Mouse (Mus musculus): Measurements from ENCODE around the gene Rnf144b.

Rnf144b gene

DNA sequence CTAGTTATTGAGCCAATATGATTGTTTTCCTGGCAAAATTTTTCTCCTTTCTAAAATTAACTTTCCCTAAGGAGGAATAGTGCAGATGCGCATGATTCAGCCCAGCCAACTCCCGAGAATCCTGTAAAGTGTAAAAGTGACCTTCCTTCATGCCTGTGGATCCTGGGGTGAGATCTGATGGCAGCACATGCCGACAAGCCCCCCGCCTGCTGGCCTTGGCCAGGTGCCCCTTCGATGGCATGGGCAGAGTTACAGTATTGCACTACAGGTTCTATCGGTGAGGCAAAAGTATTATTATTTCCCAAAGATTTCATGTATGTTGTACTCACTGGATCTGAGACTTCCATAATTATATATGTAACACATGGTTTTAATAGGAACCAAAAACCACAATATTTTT, 2.5 kb downstream of the Rnf144b start:
- DNase-seq (ENCODE audit: low spot score in 2 of 2), result no peak

DNA sequence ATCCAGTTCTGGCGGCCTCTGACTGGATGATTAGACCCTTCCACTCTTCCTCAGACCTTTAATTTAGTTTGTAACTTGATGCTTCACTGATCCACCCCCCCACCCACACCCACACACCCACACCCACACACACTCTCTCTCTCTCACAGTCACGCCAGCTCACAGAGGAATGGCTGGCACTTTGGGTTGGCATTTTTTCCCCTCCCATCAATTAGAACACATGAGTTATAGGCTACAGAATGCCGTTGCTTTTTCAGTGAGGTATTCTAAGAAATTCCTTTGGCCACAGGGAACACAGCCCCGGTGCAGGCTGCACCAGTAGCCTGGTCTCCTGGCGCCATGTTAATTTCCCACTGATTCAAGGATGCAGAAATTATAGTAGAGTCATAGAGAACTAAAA, 3.1 kb downstream of the Rnf144b start:
- no peak for DNase-seq (ENCODE audit: low spot score in 2 of 2)

DNA sequence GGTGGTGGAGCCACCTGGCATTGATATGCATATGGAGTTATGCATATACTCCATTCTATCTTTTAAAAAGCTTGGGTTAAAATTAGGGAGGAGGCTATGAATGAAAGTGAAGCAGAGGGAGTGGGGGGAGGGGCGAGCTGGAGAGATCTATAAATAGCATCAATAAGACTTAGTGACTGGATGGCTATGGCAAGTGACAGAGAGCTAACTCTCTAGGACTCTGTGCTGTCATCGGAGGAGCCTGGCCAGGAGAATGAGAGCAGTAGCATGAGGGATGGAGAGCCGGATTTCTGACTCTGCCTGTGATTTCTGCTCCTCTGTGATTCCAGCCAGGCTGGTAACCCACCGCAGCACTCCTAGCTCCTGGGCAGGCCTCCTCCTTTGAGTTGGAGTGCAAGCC, 6.6 kb downstream of the Rnf144b start:
- no peak for DNase-seq (ENCODE audit: low spot score in 2 of 2)

DNA sequence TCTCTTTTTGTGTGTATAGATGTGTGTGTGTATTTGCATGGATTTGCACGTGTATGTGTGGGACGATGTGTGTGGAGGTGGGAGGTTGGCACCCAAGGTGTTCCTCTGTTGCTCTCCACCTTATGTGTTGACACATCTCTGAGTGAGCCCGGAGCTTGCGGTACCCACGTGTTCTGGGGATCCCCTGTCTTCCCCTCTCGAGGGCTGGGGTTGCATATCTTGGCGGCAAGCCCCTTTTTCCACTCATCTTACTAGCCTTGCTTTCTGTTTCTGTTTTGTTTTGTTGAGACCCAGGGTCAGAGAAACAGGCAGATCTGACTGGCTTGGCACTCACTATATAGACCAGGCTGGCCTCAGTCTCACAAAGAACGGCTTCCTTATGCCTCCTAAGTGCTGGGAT, 10.6 kb downstream of the Rnf144b start:
- no peak for DNase-seq (ENCODE audit: low spot score in 2 of 2)

DNA sequence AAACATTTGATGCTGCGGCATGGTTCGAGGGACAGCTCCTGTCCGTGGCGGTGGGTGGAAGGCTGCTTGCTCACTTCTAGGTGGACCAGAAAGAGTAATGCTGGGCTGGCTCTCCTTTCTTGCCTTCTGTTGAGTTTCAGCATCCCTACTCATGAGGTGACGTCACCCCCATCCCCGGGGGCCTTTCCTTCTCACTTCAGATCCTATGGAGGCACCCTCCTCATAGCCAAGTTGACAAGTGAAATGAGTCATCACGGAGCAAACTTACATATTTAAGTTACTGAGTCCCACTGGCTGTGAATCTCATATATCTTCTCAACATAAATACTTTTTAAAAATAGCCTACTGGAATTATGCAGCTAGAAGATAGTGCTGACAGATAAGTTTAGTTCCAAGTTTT, 12.4 kb downstream of the Rnf144b start:
- peak in 1 of 2 experiments; percentile 43 for DNase-seq (ENCODE audit: low spot score in 2 of 2)

DNA sequence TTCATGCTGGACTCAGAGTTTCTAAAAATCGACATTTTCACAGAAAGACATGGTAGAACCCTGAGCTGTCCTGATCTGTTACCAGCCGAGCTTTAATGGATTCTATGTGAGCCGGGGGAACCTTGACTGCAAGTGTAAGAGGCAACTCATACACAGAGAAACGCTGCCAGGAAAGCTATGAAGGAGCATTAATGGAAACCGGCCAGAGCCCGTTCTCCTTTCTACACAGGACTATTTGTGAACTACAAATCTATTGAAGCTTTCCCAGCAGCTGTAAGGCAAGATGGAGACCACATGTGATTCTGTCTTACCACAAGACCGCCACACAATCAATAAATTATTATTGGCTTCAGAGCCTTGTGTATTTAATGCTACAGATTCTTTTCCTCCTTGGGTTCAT, 13.3 kb downstream of the Rnf144b start:
- DNase-seq (ENCODE audit: low spot score in 2 of 2), result no peak

DNA sequence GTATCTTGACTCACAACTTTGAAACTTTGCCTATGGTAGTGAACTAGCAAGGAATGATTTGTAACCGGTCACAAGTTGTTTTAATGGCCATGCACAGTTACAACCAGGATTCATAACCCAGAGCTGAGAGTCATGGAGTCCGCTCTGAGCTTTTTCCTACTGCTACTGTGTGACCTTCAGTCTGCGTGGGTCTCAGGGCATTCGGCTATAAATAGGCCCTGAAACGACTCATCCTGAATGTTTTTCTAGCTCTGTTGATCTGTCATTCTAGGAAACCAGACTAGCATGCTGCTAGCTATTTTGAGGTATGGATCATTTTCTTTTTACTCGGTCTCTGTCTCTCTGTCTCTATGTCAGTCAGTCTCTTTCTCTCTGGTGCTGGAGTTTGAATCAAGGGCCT, 20.3 kb downstream of the Rnf144b start:
- no peak for DNase-seq (ENCODE audit: low spot score in 2 of 2)

DNA sequence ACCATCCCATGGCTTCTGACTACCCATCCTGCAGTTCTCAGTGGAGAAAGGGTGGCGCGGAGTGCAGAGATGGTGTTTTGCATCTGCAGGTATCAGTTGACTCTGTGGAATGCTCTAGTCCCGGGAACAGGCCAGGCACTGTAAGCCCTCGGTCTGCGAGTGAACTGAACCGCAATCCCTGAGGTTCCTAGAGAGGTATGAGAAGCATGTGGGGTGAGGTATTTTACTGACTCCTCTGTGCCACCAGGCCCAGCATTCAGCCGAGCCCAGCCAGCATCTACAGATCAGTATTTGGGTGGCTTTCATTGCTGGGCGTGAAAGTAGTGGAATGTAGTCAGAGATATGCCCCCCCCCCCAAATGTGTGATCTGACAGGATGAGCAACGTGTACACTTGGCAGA, 23.5 kb downstream of the Rnf144b start:
- no peak for DNase-seq (ENCODE audit: low spot score in 2 of 2)

DNA sequence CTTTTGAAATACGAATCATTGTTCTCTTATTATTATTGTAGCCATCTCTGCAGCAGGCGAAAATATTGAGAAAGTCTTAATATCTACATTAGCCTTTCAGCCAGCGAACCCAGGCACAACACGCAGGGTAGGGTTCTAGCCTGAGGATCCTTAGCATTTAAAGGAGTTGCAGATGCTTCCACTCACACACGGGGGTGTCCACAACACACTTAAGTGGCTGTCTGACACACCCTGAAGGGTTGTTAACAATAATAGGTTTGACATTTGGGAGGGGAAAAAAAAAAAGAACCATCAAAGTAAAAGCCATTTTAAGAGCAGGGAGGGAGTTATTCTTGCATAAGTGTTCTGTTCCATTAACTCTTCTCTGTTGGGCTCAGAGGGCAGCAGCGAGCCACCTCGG, 23.9 kb downstream of the Rnf144b start:
- DNase-seq (ENCODE audit: low spot score in 2 of 2), result no peak

DNA sequence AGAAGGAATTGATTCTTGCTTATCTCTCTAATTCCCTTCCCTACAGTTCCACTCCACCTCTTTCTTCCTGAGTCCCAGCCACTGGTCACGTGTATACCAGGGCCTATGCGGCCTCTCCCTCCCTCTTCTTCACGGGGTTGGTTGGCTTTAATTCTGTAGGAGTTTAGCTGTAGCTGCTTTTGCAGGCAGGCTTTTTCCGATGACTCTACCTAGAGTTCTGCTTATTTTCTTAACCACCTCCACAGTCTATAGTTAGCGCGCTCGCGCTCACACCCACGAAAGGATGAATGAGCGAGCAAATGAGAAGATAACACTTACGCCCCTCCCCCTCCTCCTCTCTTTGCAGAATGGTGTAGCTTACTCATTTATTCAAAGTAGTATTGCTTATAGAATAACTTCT, 26.1 kb downstream of the Rnf144b start:
- peak; percentile 49 to 69 for DNase-seq (ENCODE audit: low spot score in 2 of 2)

DNA sequence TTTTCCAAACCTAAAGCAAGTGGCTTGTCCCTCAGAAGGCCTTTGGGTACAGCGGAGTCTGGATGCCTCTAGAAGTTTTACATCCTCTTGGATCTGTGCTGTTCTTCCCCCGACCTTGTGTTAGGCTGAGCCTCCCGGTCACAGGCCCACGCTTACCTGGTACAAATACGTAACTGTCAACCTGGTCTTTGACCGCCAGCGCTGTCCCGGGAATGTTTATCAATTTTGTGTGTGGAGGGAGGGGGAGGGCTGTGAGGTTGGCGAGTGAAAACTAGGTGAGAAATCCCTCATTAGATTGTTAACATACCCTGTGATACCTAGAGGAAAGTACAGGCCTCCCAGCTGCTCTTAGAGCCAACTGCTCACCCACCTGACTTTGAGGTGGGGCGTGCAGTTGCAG, 27.5 kb downstream of the Rnf144b start:
- DNase-seq (ENCODE audit: low spot score in 2 of 2), result no peak

DNA sequence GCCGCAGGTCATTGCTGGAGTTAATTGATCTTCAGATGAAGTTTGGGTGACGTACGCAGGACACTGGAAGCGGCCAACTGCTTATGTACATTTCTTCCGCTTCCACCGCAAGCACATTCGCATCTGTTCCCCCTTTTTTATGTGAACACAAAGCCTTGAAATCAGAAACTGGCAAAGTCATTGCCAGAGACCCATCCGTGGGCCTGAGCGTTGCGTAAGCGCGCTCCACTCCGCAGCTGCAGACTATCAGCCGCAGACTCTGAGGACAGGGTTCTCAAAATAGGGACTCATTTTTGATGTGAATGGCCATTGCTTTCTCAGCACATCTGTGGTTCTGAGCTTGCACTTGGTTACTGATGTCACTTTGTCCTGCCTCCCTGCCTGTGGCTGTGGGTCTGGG, 28.6 kb downstream of the Rnf144b start:
- no peak for DNase-seq (ENCODE audit: low spot score in 2 of 2)

DNA sequence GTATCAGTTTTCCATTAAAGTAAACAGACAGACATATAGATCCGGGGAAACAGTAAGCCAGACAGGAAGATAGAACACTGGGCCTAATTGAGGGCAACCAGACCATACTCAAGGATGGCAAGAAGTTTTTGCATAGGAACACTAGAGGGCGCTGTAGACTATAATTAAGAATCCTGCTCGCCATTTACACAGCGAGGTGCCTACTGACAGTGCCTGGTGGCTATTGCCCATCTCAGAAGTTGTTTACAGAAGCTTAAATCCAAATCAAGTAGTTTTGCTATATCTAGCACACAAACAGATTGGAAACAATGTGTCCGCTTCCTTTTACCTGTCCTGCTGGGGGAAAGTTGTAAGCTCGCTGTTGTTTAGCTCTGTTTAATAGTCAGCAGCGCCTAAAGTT, 29.9 kb downstream of the Rnf144b start:
- DNase-seq (ENCODE audit: low spot score in 2 of 2), result no peak

DNA sequence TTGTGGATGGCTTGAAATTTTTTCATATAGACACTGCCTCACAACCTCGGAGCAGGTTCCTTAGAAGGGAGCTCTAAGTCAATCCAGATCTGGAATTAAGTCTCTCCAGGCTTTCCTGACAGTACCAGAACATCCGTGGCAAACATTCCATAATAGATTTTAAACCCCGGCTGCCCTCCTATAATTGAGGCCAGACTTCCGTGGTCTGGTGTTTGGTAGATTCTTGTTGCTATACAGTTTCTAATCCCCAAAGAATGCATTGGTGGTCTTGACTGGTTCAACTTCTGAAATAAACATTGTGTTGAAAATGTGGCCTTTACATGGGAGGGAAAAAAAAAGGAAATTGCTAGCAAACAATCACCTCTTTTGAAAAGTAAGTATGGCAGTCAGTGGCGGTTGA, 30.8 kb downstream of the Rnf144b start:
- no peak for DNase-seq (ENCODE audit: low spot score in 2 of 2)

DNA sequence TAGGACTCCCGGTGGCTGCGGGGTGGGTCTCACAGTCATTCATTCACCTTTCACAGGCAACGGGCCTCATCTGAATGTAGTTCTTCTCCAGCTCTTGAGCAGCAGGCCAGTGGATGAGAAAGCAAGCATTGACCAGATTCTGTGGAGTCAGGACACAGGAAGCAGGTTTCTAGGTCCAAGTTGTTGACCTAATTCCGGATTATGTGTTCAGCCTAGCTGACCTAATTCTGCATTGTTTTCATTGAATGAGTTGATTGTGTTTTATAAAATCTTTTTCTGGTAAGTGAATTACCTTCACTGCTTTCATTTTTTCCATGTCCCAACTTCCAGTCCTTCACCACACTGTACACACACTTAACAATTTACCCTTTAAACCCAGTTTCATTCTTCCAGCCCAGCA, 32.4 kb downstream of the Rnf144b start:
- DNase-seq (ENCODE audit: low spot score in 2 of 2), result no peak

DNA sequence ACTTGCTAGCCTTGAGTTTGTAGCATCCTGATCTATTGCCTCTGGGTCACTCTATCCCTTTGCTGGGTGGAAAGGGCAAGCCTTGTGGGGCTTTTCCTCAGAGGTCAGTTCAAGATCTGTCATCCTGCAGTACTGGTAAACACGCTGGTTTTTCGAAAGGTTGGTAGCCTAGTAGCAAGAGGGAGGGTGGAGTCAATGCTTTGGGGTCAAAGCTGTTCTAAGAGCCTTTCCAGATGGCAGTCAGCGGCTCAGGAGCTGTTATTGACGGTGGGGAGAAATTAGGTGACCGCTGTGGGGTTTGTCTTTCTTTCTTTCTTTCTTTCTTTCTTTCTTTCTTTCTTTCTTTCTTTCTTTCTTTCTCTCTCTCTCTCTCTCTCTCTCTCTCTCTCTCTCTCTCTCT, 34.4 kb downstream of the Rnf144b start:
- DNase-seq (ENCODE audit: low spot score in 2 of 2), result no peak

DNA sequence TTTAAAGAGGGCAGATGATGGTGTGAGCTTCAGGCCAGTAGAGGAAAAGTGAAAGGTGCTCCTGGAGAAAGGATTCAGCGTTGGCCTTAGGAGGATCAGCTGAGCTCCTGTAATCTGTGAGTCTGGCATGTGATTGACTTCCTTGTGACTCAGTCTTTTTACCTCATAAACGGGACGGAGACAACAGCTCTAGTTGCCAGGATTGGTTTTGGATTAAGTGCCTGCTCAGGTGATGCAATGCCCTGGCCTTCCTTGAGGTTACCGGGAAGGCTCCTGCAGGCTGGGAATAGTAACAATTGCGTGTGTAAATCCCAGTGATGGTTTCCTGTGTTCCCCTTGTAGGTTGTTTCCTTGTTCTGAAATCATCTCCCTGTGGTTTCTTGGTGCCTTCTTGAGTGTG, 39.5 kb downstream of the Rnf144b start:
- DNase-seq (ENCODE audit: low spot score in 2 of 2), result no peak

DNA sequence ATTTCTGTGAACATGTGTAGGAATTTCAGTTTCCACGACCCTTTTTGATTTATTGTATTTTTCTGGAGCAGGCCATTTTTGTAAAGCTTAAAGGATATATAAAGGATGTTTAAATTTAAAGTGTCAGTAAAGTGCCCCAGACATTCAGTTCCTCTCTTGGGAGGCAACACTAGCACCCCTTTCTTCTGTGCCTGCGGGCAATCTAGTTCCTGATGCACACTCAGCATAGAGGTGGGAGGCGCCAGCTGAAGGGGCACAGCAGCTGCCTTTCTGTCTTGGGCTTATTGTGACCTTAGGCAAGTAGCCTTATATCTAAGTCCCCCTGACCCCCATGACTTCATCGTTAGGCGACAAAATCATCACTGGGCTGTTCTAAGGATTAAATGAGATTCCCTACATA, 42.3 kb downstream of the Rnf144b start:
- DNase-seq (ENCODE audit: low spot score in 2 of 2), result no peak

DNA sequence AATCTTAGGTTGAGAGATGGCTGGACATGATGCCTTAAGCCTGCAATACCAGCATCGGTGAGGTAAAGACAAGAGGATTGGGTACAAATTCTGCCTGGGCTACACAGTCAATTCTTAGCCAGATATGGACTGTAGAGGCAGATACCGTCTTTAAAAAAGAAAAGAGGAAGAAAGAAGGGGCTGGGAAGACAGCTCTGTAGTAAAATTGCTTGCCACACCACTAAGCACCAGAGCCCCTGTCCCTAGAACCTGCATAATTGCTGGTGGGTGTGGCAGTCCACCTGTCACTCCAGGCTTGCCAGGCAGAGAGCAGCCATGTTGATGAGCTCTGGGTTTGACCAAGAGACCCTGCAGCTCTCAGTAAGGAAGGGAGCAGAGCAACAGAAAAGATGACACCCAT, 42.8 kb downstream of the Rnf144b start:
- DNase-seq (ENCODE audit: low spot score in 2 of 2), result no peak

DNA sequence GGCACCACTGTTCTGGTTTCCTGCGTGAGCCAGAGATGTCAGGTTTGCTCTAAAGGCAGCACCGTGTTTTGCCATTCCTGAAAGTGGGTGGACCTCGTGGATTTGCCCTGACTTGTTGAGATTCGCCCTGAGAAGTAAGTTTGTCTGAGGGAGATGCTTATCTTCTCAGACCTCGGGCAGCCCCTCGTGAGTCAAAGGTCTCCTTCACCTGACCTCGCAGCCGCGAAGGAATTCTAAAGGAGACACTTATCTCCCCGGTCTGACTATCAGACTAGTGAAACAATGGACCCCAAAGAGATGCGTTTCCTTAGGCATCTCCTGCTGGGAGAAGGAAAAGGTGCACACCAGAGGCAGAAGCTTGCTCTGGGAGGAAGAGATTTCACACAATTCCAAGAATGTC, 46.0 kb downstream of the Rnf144b start:
- no peak for DNase-seq (ENCODE audit: low spot score in 2 of 2)

DNA sequence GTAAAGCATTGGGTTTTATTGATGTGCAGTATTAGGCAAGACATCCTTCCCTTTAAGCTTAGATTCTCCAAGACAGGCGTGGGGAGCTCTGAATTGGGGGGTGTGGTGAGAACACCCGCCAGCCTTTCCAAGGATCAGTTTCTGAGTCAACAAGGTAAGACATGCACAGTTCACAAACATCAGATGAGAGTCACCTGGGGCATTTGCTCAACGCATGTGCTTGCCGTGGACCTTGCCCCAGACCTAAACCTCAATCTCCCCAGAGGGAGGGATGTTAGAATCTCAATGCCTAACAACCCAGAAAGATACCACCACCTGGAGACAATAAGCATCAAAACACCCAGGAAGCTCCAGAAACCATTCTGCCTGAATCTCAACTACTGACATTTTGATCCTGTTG, 47.6 kb downstream of the Rnf144b start:
- no peak for DNase-seq (ENCODE audit: low spot score in 2 of 2)

DNA sequence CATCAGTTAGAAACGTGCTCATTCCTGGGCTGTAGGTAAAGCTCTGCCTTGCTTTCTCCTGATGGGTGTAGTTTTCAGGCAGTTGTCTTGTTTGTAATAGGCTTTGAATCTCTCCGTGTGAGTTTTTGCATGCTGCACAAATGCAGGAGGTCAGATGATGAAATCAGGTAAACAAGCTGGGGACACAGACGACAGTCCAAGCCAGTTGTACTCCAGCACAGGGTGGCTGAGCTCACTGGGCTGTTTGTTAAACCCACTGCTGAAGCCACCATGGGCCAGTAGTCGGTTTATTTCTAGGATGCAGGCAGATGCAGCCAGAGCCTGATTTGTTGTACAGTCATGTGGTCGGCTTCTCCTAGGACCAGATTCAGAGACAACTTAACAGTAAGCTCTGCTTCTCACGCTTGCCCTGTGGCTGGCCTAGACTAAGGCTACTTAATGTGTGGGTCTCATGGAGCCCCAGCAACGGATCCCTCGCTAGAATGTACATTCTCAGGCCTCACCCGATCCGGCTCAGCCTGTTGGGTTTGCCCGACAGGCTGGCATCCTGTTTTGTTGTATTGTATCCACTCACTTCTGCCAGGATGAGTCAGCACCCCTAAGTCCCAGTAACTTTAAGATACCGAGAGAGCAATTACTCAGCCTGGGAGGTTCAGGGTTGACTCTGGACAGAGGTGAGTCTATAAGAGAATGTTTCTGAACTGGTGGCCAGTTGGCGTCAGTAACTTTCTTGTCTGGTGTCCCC, 48.5 kb downstream of the Rnf144b start:
- DNase-seq (ENCODE audit: low spot score in 2 of 2), result no peak

DNA sequence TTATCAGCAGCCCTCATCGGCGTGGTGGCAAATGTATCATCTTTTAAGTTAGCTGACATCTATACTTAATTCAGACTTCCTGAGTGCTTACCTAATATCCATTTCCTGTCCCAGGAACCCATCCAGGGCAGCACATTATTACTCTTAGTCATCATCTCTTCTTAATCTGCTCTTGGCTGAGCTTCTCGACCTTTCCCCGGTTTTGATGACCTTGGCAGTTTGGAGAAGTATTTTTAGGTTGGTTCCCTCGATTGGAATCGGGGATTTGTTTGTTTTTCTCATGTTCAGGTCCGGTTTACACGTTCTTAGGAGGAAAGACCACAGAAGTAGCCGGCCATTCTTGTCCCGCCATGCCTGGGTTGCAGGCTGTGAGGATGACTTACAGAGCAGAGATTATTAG, 50.4 kb downstream of the Rnf144b start:
- DNase-seq (ENCODE audit: low spot score in 2 of 2), result no peak

DNA sequence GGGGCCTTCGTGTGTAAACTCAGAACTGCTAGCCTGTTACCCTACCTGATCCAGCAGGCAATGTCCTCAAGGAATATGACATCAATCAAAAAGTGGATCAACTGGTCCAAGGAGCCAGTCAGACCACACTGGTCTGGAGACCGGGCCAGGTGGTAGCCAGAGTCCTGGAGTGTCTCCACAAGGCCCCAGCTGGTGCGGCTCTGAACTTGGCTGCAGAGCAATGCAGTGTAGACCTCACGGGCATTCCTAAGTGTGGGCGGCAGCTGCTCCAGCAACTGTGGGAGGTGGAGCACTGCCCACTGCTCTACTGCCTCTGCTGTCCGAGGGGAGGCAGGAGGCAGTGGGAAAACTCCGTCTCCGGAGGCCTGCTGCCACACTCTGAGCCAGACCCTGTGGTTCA, 55.7 kb downstream of the Rnf144b start:
- no peak for DNase-seq (ENCODE audit: low spot score in 2 of 2)

Data from frontal cortex, postnatal 14 days (tissue).